Mouse (Mus musculus) heart, embryonic 15.5 days (tissue): ENCODE data around the gene Gm10447. TPM values are rescaled to one million over a fixed set of nuclear protein-coding genes. Genes with fewer than 3 reads are reported as not detected.

Experiments used
- ATAC-seq: fragments of 200-750 bp; cut with Nextera tagmentation; replicated peaks from 2 replicates; pipeline ENCODE4 v1.8.0; 2017; ENCODE audit warnings: low read depth, moderate TSS enrichment; ENCODE audit not compliant: insufficient number of reproducible peaks, insufficient read depth, low FRiP score
- H3K27ac ChIP-seq: fragments of 300-500 bp; sonication (generic); 2 replicates; pipeline ENCODE4 v1.5.1; 2015; ENCODE audit warnings: mild to moderate bottlenecking, inconsistent platforms
- H3K27me3 ChIP-seq: fragments of 300-500 bp; sonication (generic); 2 replicates; pipeline ENCODE4 v1.6.1; 2015; ENCODE audit warnings: inconsistent platforms
- H3K36me3 ChIP-seq: fragments of 300-500 bp; sonication (generic); 2 replicates; pipeline ENCODE4 v1.6.1; 2015; ENCODE audit warnings: mild to moderate bottlenecking, inconsistent platforms
- H3K4me1 ChIP-seq: fragments of 300-500 bp; sonication (generic); replicated peaks from 2 replicates; pipeline ENCODE4 v1.6.1; 2015; ENCODE audit warnings: inconsistent platforms
- H3K4me2 ChIP-seq: fragments of 300-500 bp; sonication (generic); 2 replicates; pipeline ENCODE4 v1.6.1; 2015; ENCODE audit warnings: inconsistent platforms, mild to moderate bottlenecking, moderate library complexity
- H3K4me3 ChIP-seq: fragments of 300-500 bp; sonication (generic); 2 replicates; pipeline ENCODE4 v1.5.1; 2015; ENCODE audit warnings: mild to moderate bottlenecking, inconsistent platforms
- H3K9ac ChIP-seq: fragments of 300-500 bp; sonication (generic); 2 replicates; pipeline ENCODE4 v1.6.1; 2015; ENCODE audit warnings: mild to moderate bottlenecking, inconsistent platforms
- H3K9me3 ChIP-seq: fragments of 300-500 bp; sonication (generic); replicated peaks from 2 replicates; pipeline ENCODE4 v1.6.1; 2016; ENCODE audit warnings: inconsistent platforms
- WGBS: fragments of 180-500 bp; shearing (Covaris S2); methylation state at CpG from one replicate; pipeline ENCODE4 v1.1.7; 2015; ENCODE audit warnings: mixed read lengths; 5-methylcytosine and 5-hydroxymethylcytosine counted together
- polyA plus RNA-seq: library from polyadenylated mRNA; unstranded; fragments of >200 nt; fragmentation: Nextera tagmentation; extraction: Ambion mirVana; gene quantifications from 2 replicates; pipeline ENCODE4 v1.2.1, GENCODE M21; 2015

Gm10447 gene
- polyA plus RNA-seq, 1 experiment from 2014 or later, result not detected

DNA sequence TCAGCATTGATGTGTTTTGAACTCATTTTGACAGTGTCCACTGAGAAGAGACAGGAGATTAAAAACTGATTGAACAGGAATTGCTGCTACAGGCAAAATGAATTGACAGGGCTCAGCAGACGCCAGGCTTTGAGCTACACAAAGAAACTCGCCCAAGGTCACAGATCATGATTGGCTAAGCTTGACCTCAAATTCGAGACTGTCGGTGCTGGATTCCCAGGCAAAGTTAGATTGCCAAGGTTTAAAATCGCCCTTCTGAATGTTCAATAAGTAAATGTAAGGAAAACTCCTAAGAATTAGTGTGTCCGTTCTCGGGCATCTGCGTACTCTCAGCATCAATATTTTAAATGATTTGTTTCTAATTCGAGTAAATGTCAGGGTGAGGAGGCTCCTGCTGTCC, 32.5 kb upstream of the Gm10447 start:
- no peak for ATAC-seq
- no peak overlapping the region for H3K4me2 ChIP-seq
- H3K27me3 ChIP-seq, result peaks cover 17% of the 10 kb centered on the region
- no peaks in the 10 kb centered on the region for H3K36me3 ChIP-seq
- no peak overlapping the region for H3K27ac ChIP-seq
- no peak overlapping the region for H3K9ac ChIP-seq
- H3K4me3 ChIP-seq, result no peak overlapping the region
- WGBS, result 85% methylated on average over 9 of the region's 9 CpGs
- peaks cover 15% of the 10 kb centered on the region for H3K4me1 ChIP-seq
- H3K9me3 ChIP-seq, result no peaks in the 10 kb centered on the region

- H3K4me1 ChIP-seq, result peaks cover 15% of the 10 kb centered on the region
- no peaks in the 10 kb centered on the region for H3K9me3 ChIP-seq
Observed at GRCm38 (mm10) chr11:53489007-53489406, 32.1 kb upstream of the Gm10447 start.

GRCm38 (mm10) chr11:53486822-53487594, 30.1 kb upstream of the Gm10447 start:
- peak overlapping the region; percentile 55 for H3K4me2 ChIP-seq
- H3K27me3 ChIP-seq, result peaks cover 21% of the 10 kb centered on the region
- H3K36me3 ChIP-seq, result no peaks in the 10 kb centered on the region
- peaks cover 14% of the 10 kb centered on the region for H3K4me1 ChIP-seq
- no peak overlapping the region for H3K27ac ChIP-seq
- H3K4me3 ChIP-seq, result peak overlapping the region; percentile 18; the same call in 1 of the 2 replicates
- H3K9ac ChIP-seq, result no peak overlapping the region
- WGBS, result 12% methylated on average over 27 of the region's 27 CpGs
- ATAC-seq, result no peak
- H3K9me3 ChIP-seq, result no peaks in the 10 kb centered on the region

More at GRCm38 (mm10) chr11:53489007-53489406, 32.1 kb upstream of the Gm10447 start:
- peaks cover 17% of the 10 kb centered on the region for H3K27me3 ChIP-seq
- no peaks in the 10 kb centered on the region for H3K36me3 ChIP-seq
- H3K9ac ChIP-seq, result no peak overlapping the region
- no peak overlapping the region for H3K4me2 ChIP-seq
- 95% methylated on average over 5 of the region's 5 CpGs for WGBS
- no peak overlapping the region for H3K4me3 ChIP-seq
- no peak overlapping the region for H3K27ac ChIP-seq
- ATAC-seq, result no peak

DNA sequence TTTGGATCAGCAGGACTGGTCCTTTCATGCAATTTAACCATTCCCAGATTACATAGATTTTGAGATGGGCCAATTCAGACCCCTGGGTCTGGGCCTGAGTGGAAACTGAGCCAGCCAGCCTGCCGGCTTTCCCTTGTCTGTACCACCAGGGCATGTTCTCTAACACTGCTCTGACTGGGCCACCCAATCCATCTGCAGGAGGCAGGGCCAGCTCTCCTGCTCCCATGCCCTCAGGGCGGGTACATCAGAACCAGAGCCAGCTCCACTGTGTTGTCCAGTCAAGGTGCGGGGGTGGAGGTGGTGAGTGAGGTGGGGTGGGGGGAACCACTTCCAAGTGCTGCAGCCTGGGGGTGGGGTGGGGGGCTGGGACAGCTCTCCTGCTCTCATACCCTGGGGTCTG, 29.4 kb upstream of the Gm10447 start:
- ATAC-seq, result no peak
- WGBS, result 71% methylated on average over 3 of the region's 3 CpGs
- Histone ChIP-seq H3K9ac (no peak overlapping the region), H3K4me2 (no peak overlapping the region), H3K4me3 (no peak overlapping the region), H3K27me3 (peaks cover 26% of the 10 kb centered on the region), H3K27ac (no peak overlapping the region), H3K9me3 (no peaks in the 10 kb centered on the region), H3K36me3 (no peaks in the 10 kb centered on the region), H3K4me1 (peaks cover 11% of the 10 kb centered on the region)

DNA sequence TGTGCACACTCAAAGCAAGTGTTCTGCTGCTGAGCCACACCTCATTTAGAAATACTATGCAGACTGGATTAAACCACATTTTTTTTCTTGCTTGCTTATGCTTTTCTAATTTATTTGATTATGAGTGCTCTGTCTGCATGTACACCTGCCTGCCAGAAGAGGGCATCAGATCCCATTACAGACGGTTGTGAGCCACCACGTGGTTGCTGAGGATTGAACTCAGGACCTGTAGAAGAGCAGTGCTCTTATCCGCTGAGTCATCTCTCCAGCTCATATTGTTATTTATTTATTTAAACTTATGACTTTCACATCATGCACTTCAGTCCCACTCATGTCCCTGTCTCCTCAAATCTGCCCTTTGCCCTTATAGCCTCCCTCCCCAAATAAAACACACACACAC, 28.8 kb upstream of the Gm10447 start:
- no peak overlapping the region for H3K27ac ChIP-seq
- H3K27me3 ChIP-seq, result peaks cover 32% of the 10 kb centered on the region
- no peak overlapping the region for H3K4me2 ChIP-seq
- 47% methylated on average over 3 of the region's 3 CpGs for WGBS
- H3K4me3 ChIP-seq, result no peak overlapping the region
- peaks cover 11% of the 10 kb centered on the region for H3K4me1 ChIP-seq
- H3K9me3 ChIP-seq, result no peaks in the 10 kb centered on the region
- H3K9ac ChIP-seq, result no peak overlapping the region
- H3K36me3 ChIP-seq, result no peaks in the 10 kb centered on the region
- ATAC-seq, result no peak

DNA sequence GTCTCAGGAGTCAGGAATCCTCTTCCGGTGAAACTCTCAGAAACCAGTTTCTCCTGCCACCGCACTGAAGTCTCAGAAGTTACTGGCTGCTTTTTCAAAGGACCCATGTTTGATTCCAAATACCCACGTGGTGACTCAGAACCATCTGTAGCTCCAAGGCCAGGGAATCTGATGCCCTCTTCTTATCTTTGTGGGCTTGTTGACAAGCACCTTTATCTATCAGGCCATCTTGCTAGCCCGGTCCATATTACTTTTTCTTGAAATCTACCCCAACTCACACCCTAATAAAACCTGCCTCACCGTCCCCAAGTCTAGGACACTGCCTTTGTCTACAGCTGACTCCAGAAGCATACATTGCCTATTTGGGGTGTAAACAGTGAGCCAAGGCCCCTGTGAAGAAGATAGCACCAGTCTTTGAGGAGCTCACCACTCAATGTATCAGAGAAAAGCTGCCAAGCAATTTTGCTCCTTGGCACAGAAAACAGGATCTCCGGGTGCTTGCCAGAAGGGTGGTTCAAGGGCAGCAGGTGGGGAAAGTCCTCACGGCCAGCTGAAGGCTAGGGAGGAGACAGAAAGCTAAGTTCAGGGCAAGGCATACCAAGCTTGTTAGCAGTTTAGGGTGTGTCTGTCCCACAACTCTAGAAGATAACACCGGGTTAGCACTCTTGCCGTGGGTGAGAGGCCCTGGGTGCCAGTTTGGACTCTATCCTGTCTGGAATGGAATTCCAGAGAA, 26.4 kb upstream of the Gm10447 start:
- Histone ChIP-seq H3K4me2 (no peak overlapping the region), H3K9me3 (no peaks in the 10 kb centered on the region), H3K27me3 (peaks cover 54% of the 10 kb centered on the region), H3K4me3 (no peak overlapping the region), H3K27ac (no peak overlapping the region), H3K4me1 (peaks cover 29% of the 10 kb centered on the region), H3K9ac (no peak overlapping the region), H3K36me3 (no peaks in the 10 kb centered on the region)
- no peak for ATAC-seq
- WGBS, result 55% methylated on average over 9 of the region's 9 CpGs

DNA sequence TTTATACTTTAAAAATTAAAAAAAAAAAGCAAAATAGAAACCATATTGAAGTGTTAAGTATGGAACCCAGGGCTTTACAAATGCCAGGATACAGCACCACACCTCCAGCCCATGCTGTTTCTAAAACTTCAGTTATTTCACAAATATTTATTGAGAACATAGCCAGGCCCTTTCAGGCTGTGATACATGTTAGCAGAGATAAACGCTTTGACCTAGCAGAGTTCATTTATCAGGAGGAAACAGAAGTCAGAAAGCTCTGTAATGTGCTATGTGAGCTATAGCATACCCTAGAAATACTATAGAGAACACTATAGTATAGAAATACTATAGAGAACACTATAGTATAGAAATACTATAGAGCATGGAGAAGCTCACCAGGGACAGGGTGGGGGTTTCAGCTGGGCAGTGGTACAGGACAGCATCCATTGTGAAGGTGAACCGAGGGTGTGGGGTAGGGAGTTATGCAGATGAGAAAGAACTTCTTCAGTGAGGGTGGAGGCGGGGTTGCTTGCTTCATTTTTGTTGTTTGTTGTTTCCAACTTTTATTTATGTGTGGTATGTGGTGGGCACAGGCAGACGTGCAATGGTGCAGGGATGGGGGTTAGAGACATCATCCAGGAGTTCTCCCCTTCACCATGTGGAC, 24.3 kb upstream of the Gm10447 start:
- H3K4me3 ChIP-seq, result no peak overlapping the region
- no peak overlapping the region for H3K9ac ChIP-seq
- H3K4me2 ChIP-seq, result no peak overlapping the region
- no peaks in the 10 kb centered on the region for H3K9me3 ChIP-seq
- WGBS, result 77% methylated on average over 4 of the region's 4 CpGs
- peaks cover 19% of the 10 kb centered on the region for H3K4me1 ChIP-seq
- peaks cover 57% of the 10 kb centered on the region for H3K27me3 ChIP-seq
- no peak overlapping the region for H3K27ac ChIP-seq
- no peak for ATAC-seq
- no peaks in the 10 kb centered on the region for H3K36me3 ChIP-seq

- WGBS, result 4% methylated on average over 40 of the region's 40 CpGs
- peak within 1 kb of the TSS; percentile 98 for H3K4me2 ChIP-seq
- peak within 1 kb of the TSS; percentile 61 for H3K4me3 ChIP-seq
- H3K9ac ChIP-seq, result peak within 1 kb of the TSS; percentile 39
- H3K27ac ChIP-seq, result no peak within 1 kb of the TSS
- peaks cover 19% of the 10 kb centered on the region for H3K4me1 ChIP-seq
- peaks cover 70% of the 10 kb centered on the region for H3K27me3 ChIP-seq
- no peak; the same call in 1 of the 2 replicates for ATAC-seq
- H3K36me3 ChIP-seq, result no peaks in the 10 kb centered on the region
- H3K9me3 ChIP-seq, result no peaks in the 10 kb centered on the region
Observed at GRCm38 (mm10) chr11:53479783-53480301, 22.9 kb upstream of the Gm10447 start, which contains the start of the genes Gm9945 and Sowaha. Gene Gm9945, plus strand, starts transcription at chr11:53480166. Gene Sowaha, minus strand, starts transcription at chr11:53480274.

DNA sequence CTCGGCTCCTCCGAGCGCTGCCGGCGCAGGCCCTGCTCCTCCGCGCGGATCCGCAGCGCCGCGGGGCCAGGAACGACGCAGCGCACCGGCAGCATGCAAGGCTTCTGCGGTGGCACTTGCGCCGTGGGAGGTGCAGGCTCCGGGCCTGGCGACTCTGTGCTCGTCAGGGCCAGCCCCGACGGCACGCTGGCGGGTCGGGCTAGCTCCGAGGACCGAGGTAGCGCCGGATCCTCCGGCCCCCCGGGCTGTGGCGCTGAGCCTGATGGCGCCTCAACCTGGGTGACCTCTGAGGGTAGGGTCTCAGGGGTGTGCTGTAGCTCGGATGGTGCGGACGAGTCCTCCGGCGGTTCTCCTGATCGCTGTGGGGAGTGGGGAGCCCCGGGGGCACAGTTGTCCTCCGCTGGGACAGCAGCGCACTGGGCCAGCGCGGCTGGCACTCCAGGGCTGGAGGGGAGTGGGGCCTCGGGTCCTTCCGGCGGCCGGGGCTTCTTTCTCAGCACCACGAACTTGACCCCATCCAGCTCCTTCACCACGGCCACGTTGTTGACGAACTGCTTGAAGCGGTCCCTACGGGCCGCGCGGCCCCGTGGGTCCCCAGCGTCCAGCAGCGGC, 22.4 kb upstream of the Gm10447 start:
- Histone ChIP-seq H3K4me1 (peaks cover 19% of the 10 kb centered on the region), H3K9ac (peak overlapping the region; percentile 39), H3K4me3 (peak overlapping the region; percentile 61), H3K9me3 (no peaks in the 10 kb centered on the region), H3K4me2 (peak overlapping the region; percentile 98), H3K36me3 (no peaks in the 10 kb centered on the region), H3K27ac (no peak overlapping the region), H3K27me3 (peaks cover 75% of the 10 kb centered on the region)
- 1% methylated on average over 62 of the region's 62 CpGs for WGBS
- 0 out of 2 replicates have a peak, but pooled peaks have one; percentile 47 for ATAC-seq

- no peaks in the 10 kb centered on the region for H3K36me3 ChIP-seq
- H3K9me3 ChIP-seq, result no peaks in the 10 kb centered on the region
- H3K9ac ChIP-seq, result peak overlapping the region; percentile 7
- H3K27ac ChIP-seq, result no peak overlapping the region
- H3K4me3 ChIP-seq, result peak overlapping the region; percentile 61
- peaks cover 82% of the 10 kb centered on the region for H3K27me3 ChIP-seq
- peak; percentile 35; the same call in 1 of the 2 replicates for ATAC-seq
- H3K4me1 ChIP-seq, result peaks cover 19% of the 10 kb centered on the region
- H3K4me2 ChIP-seq, result peak overlapping the region; percentile 98
- 6% methylated on average over 79 of the region's 79 CpGs for WGBS
Observed at GRCm38 (mm10) chr11:53478383-53479170, 21.7 kb upstream of the Gm10447 start.
